24 mouse cellular contexts compared by ENCODE assay signal in the genomic region with DNA sequence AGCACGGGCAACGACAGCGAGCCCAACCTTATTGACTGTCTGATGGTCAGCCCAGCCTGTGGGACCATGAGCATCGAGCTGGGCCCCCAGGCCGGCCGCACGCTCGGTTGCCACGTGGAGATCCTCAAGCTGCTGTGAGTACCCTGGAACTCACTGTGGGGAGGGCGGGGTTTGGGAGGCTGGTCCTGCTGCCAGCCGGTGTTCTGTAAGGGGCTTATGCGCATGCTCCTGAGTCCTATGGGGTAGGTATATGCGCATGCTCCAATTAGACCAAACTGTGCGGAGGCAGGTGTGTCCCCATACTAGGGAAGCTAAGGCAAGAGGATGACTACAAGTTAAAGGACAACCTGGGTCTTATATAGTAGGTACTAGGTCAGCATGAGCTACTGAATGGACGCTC.
"Had no signal": no experiment of that assay in that cellular context is flagged by ENCODE, and none has a peak within 500 bp of the region (broad histone marks: within the 10 kb centered on the region; RNA-seq: fewer than 3 reads in every experiment).

No protein-coding gene starts in this region.

- H3K9me3 ChIP-seq: heart, embryonic 10.5 days; heart, embryonic 12.5 days; hindbrain, embryonic 10.5 days; hindbrain, embryonic 12.5 days; intestine, embryonic 15.5 days; kidney, embryonic 15.5 days; limb, embryonic 13.5 days; limb, embryonic 15.5 days; liver, embryonic 12.5 days had no signal

- H3K27me3 ChIP-seq: heart, embryonic 12.5 days; hindbrain, embryonic 12.5 days; intestine, embryonic 15.5 days; kidney, embryonic 15.5 days; limb, embryonic 13.5 days; limb, embryonic 15.5 days; liver, embryonic 12.5 days had no signal

- H3K4me1 ChIP-seq: hindbrain, embryonic 12.5 days; intestine, embryonic 15.5 days; limb, embryonic 13.5 days; limb, embryonic 15.5 days had no signal

- H3K9ac ChIP-seq: heart, embryonic 12.5 days; hindbrain, embryonic 12.5 days; hindbrain, embryonic 14.5 days; intestine, embryonic 15.5 days; kidney, embryonic 15.5 days; limb, embryonic 13.5 days; limb, embryonic 15.5 days; liver, embryonic 12.5 days; liver, embryonic 14.5 days had no signal

- H3K4me2 ChIP-seq: heart, embryonic 12.5 days; hindbrain, embryonic 12.5 days; hindbrain, embryonic 14.5 days; intestine, embryonic 15.5 days; kidney, embryonic 15.5 days; limb, embryonic 13.5 days; limb, embryonic 15.5 days; liver, embryonic 12.5 days had no signal

- H3K4me3 ChIP-seq: heart, embryonic 10.5 days; heart, embryonic 12.5 days; hindbrain, embryonic 10.5 days; hindbrain, embryonic 12.5 days; intestine, embryonic 15.5 days; kidney, embryonic 15.5 days; limb, embryonic 13.5 days; limb, embryonic 15.5 days; liver, embryonic 12.5 days had no signal

- H3K27ac ChIP-seq: heart, embryonic 10.5 days; hindbrain, embryonic 10.5 days; hindbrain, embryonic 12.5 days; hindbrain, embryonic 14.5 days; intestine, embryonic 15.5 days; kidney, embryonic 15.5 days; kidney, postnatal 0 days; limb, embryonic 13.5 days; liver, embryonic 12.5 days; liver, embryonic 14.5 days had no signal

- DNase-seq: gastrocnemius, postnatal 25 days; heart, postnatal 10 days; heart, postnatal 4 days; kidney, adult 11 months; kidney, adult 2 months; kidney, adult 9 months; kidney, postnatal 14 days; kidney, postnatal 36 days; layer of hippocampus, postnatal 36 days; left cerebral cortex, postnatal 4 days had no signal

- ATAC-seq: hindbrain, embryonic 16.5 days; inflammation-experienced regulatory T-cells, adult 6 months; intestine, embryonic 15.5 days; liver, embryonic 12.5 days had no signal
